Mouse (Mus musculus) kidney, adult 2 months (tissue): Measurements from ENCODE around the gene Zfp989.
"Not testable (repeated sequence)": the region's sequence is repeated elsewhere in the genome, so short reads cannot be mapped to it uniquely, and the experiment has no call there.

Source experiments
- CTCF ChIP-seq: fragments of 200-500 bp; conservative IDR thresholded peaks from 2 replicates; pipeline ENCODE4 v1.5.1; 2011; ENCODE audit warnings: low read depth, mild to moderate bottlenecking, control low read depth, low read length, moderate library complexity, mixed read lengths; ENCODE audit not compliant: insufficient read depth, insufficient read length
- POLR2A ChIP-seq: fragments of 200-500 bp; IDR thresholded peaks from one replicate; pipeline ENCODE4 v1.6.1; 2011; ENCODE audit warnings: low read depth, low read length, control low read depth

GRCm38 (mm10) chr4:147018400-147018799 is 46.6 kb downstream of the Zfp989 start:
- not testable (repeated sequence) for TF ChIP-seq CTCF, POLR2A
